9 mouse cellular contexts compared by ENCODE assay signal in genomic region chr3:90313367-90313766, GRCm38 (mm10). TPM values are rescaled to one million over a fixed set of nuclear protein-coding genes. Genes with fewer than 3 reads are reported as not detected.
DNase-seq lines count a peak whose midpoint lies in the region; ATAC-seq and TF ChIP-seq lines count a peak whose summit lies in the region.
"Had no signal": no experiment of that assay in that cellular context is flagged by ENCODE, and none has a peak within 500 bp of the region (broad histone marks: within the 10 kb centered on the region; RNA-seq: fewer than 3 reads in every experiment).

No protein-coding gene starts in this region.

- no peak for DNase-seq in liver, adult 2 months (ENCODE audit: extremely low read depth, low read depth, low spot score)
- DNase-seq in liver (no peak), ZHBTc4 (ENCODE audit: low read depth, low spot score) (peak; percentile 62)
- DNase-seq in spleen, postnatal 14 days (ENCODE audit: low spot score in 2 of 2): no peak
- no peak for DNase-seq in urinary bladder, postnatal 10 days (ENCODE audit: low spot score)
- DNase-seq: layer of hippocampus, adult 9-11 months had no signal

- H3K79me2 ChIP-seq in liver, adult 2 months (ENCODE audit: control insufficient read depth, insufficient read depth, low read length): peaks cover 27% of the 10 kb centered on the region; the same call in 1 of the 2 replicates

- H3K27ac ChIP-seq in liver, adult 2 months (replicated peaks; ENCODE audit: insufficient read depth, low read depth, low read length): no peak overlapping the region
- H3K27ac ChIP-seq: lung, embryonic 15.5 days had no signal

- H3K27me3 ChIP-seq in liver, adult 2 months (ENCODE audit: control insufficient read depth, insufficient read depth, low read length): no peaks in the 10 kb centered on the region
- H3K27me3 ChIP-seq: lung, embryonic 15.5 days had no signal

- no peaks in the 10 kb centered on the region for H3K4me1 ChIP-seq in liver, adult 2 months (ENCODE audit: control insufficient read depth, insufficient read depth, low read length)
- H3K4me1 ChIP-seq: lung, embryonic 15.5 days had no signal

- H3K9ac ChIP-seq in liver, adult 2 months (ENCODE audit: low read depth, low read length): no peak overlapping the region
- H3K9ac ChIP-seq: lung, embryonic 15.5 days had no signal

- H3K36me3 ChIP-seq in liver, adult 2 months (ENCODE audit: control insufficient read depth, insufficient read depth, low read length): no peaks in the 10 kb centered on the region; the same call in 1 of the 2 replicates
- H3K36me3 ChIP-seq: lung, embryonic 15.5 days had no signal

- TF ChIP-seq CTCF in liver, adult 2 months (IDR thresholded peaks at IDR 0.05; ENCODE audit: low read depth, low read length): peak; percentile 36; the same call in 1 of the 2 replicates

- H3K4me3 ChIP-seq in liver, adult 2 months (ENCODE audit: insufficient read depth, low read depth, low read length): no peak overlapping the region
- H3K4me3 ChIP-seq: lung, embryonic 15.5 days had no signal

- ATAC-seq in CD4-positive, CD25-positive, alpha-beta regulatory T cell, adult 4 months: peak; percentile 54
- ATAC-seq in megakaryocyte, adult 5-6 weeks (ENCODE audit: poor library complexity, severe bottlenecking): peak; percentile 64

- TF ChIP-seq POLR2A in liver, adult 2 months (IDR thresholded peaks at IDR 0.05; ENCODE audit: extremely low read depth, insufficient read depth, low read length): no peak

RNA-seq across cellular contexts. Expression of gene Gatad2b, which starts 20.4 kb away (rescaled TPM):
- 6.3 and 7.7 TPM in 2 replicates for total RNA-seq in liver, adult 2 months (2014; rRNA removed)
- polyA plus RNA-seq in liver, adult 2 months (2012; rRNA removed): 6.6 and 7.1 TPM in 2 replicates
- 10 to 100 TPM; 25.2 to 26.2 TPM for polyA plus RNA-seq in CD4-positive, CD25-positive, alpha-beta regulatory T cell, adult 4 months (2017; shearing (Covaris generic))
- 91.6 and 110 TPM in 2 replicates for total RNA-seq in megakaryocyte, adult 5-6 weeks (2015)
- total RNA-seq in megakaryocyte, adult 5-6 weeks (2017): 25.3 and 33.5 TPM in 2 replicates

RNA-seq across cellular contexts. Expression of gene Dennd4b, which starts 48.4 kb away (rescaled TPM):
- 2.2 and 2.8 TPM in 2 replicates for total RNA-seq in liver, adult 2 months (2014; rRNA removed)
- polyA plus RNA-seq in liver, adult 2 months (2012; rRNA removed): 4.7 and 9.2 TPM in 2 replicates
- polyA plus RNA-seq in CD4-positive, CD25-positive, alpha-beta regulatory T cell, adult 4 months (2017; shearing (Covaris generic)): 10 to 100 TPM; 17.9 to 28.0 TPM
- total RNA-seq in megakaryocyte, adult 5-6 weeks (2015): 30.8 and 38.1 TPM in 2 replicates
- 20.0 and 21.2 TPM in 2 replicates for total RNA-seq in megakaryocyte, adult 5-6 weeks (2017)

RNA-seq across cellular contexts. Expression of gene Crtc2, which starts 59.4 kb away (rescaled TPM):
- total RNA-seq in liver, adult 2 months (2014; rRNA removed): 6.8 and 10.8 TPM in 2 replicates
- 33.8 and 34.4 TPM in 2 replicates for polyA plus RNA-seq in liver, adult 2 months (2012; rRNA removed)
- 10 to 100 TPM; 34.0 to 50.6 TPM for polyA plus RNA-seq in CD4-positive, CD25-positive, alpha-beta regulatory T cell, adult 4 months (2017; shearing (Covaris generic))
- total RNA-seq in megakaryocyte, adult 5-6 weeks (2015): 48.1 and 49.5 TPM in 2 replicates
- 11.3 and 19.4 TPM in 2 replicates for total RNA-seq in megakaryocyte, adult 5-6 weeks (2017)
